Mouse (Mus musculus) fibroblast of lung, adult 2 months (primary cell): ENCODE measurements around the gene Rbm20.
A peak's percentile ranks its signal among the peaks of the same experiment; 100 is the strongest.
"Not testable (repeated sequence)": the region's sequence is repeated elsewhere in the genome, so short reads cannot be mapped to it uniquely, and the experiment has no call there.

Experiments
- DNase-seq: peaks from one replicate; pipeline ENCODE4 v3.0.0-alpha.2; 2011; ENCODE audit warnings: low read depth

Gene Rbm20

GRCm38 (mm10) chr19:53676718-53677634 lies at the start of gene Rbm20:
Rbm20 (plus strand) TSS chr19:53677306.
- no peak for DNase-seq

GRCm38 (mm10) chr19:53638041-53638440 lies 39.1 kb upstream of the Rbm20 start:
- no peak for DNase-seq

GRCm38 (mm10) chr19:53638727-53639126 lies 38.4 kb upstream of the Rbm20 start:
- no peak for DNase-seq

- no peak for DNase-seq
Measured at GRCm38 (mm10) chr19:53644020-53644595, 33.0 kb upstream of the Rbm20 start.

- DNase-seq = no peak
Measured at GRCm38 (mm10) chr19:53647301-53647700, 29.8 kb upstream of the Rbm20 start.

- no peak for DNase-seq
Measured at GRCm38 (mm10) chr19:53648056-53648455, 29.1 kb upstream of the Rbm20 start.

GRCm38 (mm10) chr19:53648802-53649236 lies 28.3 kb upstream of the Rbm20 start:
- peak; percentile 22 for DNase-seq

- no peak for DNase-seq
Measured at GRCm38 (mm10) chr19:53649361-53649760, 27.7 kb upstream of the Rbm20 start.

- DNase-seq = no peak
Measured at GRCm38 (mm10) chr19:53649802-53650201, 27.3 kb upstream of the Rbm20 start.

GRCm38 (mm10) chr19:53650921-53651320 lies 26.2 kb upstream of the Rbm20 start:
- DNase-seq = no peak

GRCm38 (mm10) chr19:53652267-53652666 lies 24.8 kb upstream of the Rbm20 start:
- DNase-seq = no peak

- DNase-seq = no peak
Measured at GRCm38 (mm10) chr19:53653624-53654467, 23.3 kb upstream of the Rbm20 start.

GRCm38 (mm10) chr19:53656443-53656842 lies 20.7 kb upstream of the Rbm20 start:
- DNase-seq = not testable (repeated sequence)

- DNase-seq = no peak
Measured at GRCm38 (mm10) chr19:53657437-53657836, 19.7 kb upstream of the Rbm20 start.

- no peak for DNase-seq
Measured at GRCm38 (mm10) chr19:53660722-53661420, 16.2 kb upstream of the Rbm20 start.

- no peak for DNase-seq
Measured at GRCm38 (mm10) chr19:53661938-53662722, 15.0 kb upstream of the Rbm20 start.

GRCm38 (mm10) chr19:53664831-53665230 lies 12.3 kb upstream of the Rbm20 start:
- DNase-seq = no peak

GRCm38 (mm10) chr19:53665391-53665790 lies 11.7 kb upstream of the Rbm20 start:
- no peak for DNase-seq

- no peak for DNase-seq
Measured at GRCm38 (mm10) chr19:53666708-53667107, 10.4 kb upstream of the Rbm20 start.

GRCm38 (mm10) chr19:53668821-53669220 lies 8.3 kb upstream of the Rbm20 start:
- DNase-seq = no peak

GRCm38 (mm10) chr19:53670625-53671141 lies 6.4 kb upstream of the Rbm20 start:
- DNase-seq = no peak
